Mouse (Mus musculus) ES-Bruce4 (cell line): ENCODE results near the gene Cdca7.

Experiments
- CTCF ChIP-seq: IDR thresholded peaks from one replicate; pipeline ENCODE4 v1.8.1; 2011; ENCODE audit warnings: low read depth, low read length
- EP300 ChIP-seq: IDR thresholded peaks from 2 replicates; pipeline ENCODE4 v1.6.1; 2011; ENCODE audit warnings: low read depth, low read length; ENCODE audit not compliant: insufficient read depth
- POLR2A ChIP-seq: IDR thresholded peaks from one replicate; pipeline ENCODE4 v1.8.1; 2011; ENCODE audit warnings: low read length; ENCODE audit not compliant: insufficient read depth

GRCm38 (mm10) chr2:72503646-72504045 is 27.7 kb downstream of the Cdca7 start:
- TF ChIP-seq CTCF: no peak
- TF ChIP-seq POLR2A: no peak
- TF ChIP-seq EP300: no peak
